Mouse (Mus musculus) kidney, adult 11 months (tissue): ENCODE measurements at regions not wholly inside any gene's neighbourhood (a gene's known extent, or its start where the extent isn't known, plus 50 kb on each side); places are given as distances from the start of the nearest gene placed in this dataset.

Experiments
- DNase-seq: peaks from one replicate; pipeline ENCODE4 v3.0.0; 2022

DNA sequence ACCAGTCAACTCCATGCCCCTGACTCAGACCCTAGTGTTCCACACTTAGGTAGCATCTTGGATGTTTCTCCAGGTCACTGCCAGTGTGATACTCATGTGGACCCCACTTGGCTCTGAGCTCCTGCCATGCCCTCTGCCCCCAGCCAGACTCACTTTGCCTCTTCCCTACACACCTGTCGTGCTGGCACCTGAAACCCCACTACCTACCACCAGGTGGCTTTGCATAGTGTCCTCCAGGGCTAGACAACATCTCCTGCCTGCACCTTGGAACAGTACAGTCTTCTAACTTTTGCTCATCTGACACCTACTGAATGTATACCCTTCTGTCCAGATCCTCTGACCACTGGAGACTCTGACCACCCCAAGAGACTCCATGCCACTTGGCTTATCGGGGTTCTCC, 80.6 kb downstream of the Fam53a start:
- no peak for DNase-seq

- peak; percentile 17 for DNase-seq
These were observed 86.1 kb downstream of the Fam53a start for GRCm38 (mm10) chr5:33543372-33543771.

- DNase-seq = no peak
These were observed 86.8 kb downstream of the Fam53a start for GRCm38 (mm10) chr5:33542643-33543042.

GRCm38 (mm10) chr5:33542000-33542554, 87.4 kb downstream of the Fam53a start:
- no peak for DNase-seq

GRCm38 (mm10) chr5:33540259-33540658, 89.2 kb downstream of the Fam53a start:
- no peak for DNase-seq

- DNase-seq = no peak
These were observed 92.0 kb downstream of the Fam53a start for GRCm38 (mm10) chr5:33537429-33537828.

DNA sequence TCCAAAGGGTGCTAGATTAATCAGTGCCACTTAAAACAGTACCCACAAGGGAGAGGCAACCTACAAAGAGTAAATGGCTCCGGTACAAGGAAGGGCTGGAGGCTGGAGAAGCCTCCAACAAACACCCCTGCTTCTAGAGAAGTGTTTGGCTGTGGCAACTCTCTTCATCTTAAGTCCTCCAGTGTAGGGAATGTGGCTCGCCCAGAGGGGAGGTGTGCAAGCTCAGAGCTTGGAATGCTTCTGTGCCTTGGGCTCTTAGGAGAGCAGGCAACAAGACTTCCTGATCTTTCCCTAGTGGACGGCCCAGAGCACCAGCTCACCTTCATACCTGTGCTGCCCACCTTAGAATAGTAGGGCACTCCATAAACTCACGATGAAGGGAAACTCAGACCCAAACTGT, 92.4 kb downstream of the Fam53a start:
- DNase-seq = no peak

GRCm38 (mm10) chr5:33536261-33536660, 93.2 kb downstream of the Fam53a start:
- no peak for DNase-seq

DNA sequence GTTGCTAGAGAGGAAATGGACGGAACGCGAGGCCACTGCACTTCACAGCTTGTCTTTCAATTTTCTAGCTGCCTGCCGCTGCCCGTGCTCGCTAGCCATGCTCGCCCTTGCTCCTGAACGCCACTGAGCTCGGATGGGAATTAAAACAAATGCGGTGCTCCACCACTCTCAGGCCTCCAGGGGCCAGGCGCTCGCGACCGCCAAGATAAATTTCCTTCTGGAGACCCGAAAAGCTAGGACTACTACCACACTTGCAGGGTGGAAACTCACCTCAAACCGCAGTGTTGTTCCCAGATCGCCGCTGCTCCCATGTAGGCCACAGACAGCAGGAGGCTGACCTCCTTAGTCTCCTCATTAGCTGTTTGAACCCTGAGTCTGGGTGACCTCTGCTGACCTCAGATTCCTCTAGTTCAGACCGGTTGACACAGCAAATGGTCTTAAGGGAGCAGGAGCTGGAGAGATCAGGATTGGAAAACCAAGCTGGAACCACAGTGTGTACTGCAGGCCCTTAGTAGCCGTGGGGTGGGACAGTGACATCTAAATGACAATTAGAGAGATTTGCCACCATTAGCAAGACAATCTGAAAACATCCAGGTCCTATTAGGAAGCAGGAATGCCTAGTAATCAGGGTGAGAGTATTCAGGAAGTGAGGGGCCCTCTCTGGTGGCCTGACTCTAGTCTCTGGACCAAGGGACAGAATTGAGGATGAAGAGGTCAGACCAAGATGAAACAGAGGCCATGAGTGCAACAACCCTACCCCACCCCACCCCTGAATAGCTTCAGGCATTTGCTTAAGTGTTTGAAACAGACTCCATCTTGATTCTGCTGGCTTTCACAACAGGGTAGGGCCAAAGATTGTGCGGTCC, 94.1 kb downstream of the Fam53a start:
- no peak for DNase-seq

GRCm38 (mm10) chr5:33534345-33534744, 95.1 kb downstream of the Fam53a start:
- DNase-seq = no peak

- no peak for DNase-seq
These were observed 96.2 kb downstream of the Fam53a start for GRCm38 (mm10) chr5:33533185-33533584.

DNA sequence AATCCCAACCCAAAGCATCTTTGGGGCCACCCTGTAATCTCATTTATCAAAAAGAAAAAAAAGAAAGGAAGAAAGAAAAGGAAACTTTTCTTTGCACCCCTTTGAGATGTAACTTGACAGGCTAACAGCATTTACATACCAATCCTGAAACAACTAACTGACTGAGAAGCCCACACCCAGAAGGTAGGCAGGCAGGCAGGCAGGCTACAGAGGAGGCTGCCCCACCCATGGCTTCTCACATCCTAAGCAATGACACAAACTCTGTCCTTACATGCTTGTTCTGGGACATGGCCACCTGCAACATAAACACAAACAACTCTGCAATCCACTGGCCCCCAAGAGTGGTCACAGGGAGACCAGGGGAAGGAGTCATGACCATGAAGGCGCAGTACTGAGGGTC, 97.5 kb upstream of the Nkx1-1 start:
- no peak for DNase-seq

DNA sequence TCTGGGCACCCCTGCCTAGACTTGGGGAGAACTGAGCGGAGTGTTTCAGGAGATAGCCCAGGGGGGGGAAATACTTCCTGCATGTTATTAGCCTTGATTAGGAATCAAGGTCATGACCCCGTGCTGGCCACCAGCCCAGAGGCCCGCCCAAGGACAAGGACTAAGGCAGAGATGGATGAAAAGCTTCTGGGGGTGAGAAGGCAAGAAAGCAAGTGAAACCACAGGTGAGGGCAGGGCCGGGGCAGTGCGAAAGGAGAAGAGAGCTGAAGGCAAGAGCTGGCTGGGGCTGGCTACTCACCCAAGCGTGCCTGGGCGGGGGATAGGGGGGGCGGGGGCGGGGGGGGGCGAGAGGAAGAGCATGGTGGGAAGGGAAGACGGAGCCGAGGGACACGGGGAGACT, 96.0 kb upstream of the Nkx1-1 start:
- no peak for DNase-seq

- no peak for DNase-seq
These were observed 95.3 kb upstream of the Nkx1-1 start for GRCm38 (mm10) chr5:33528971-33529670.

GRCm38 (mm10) chr5:33527750-33528149, 94.0 kb upstream of the Nkx1-1 start:
- no peak for DNase-seq

DNA sequence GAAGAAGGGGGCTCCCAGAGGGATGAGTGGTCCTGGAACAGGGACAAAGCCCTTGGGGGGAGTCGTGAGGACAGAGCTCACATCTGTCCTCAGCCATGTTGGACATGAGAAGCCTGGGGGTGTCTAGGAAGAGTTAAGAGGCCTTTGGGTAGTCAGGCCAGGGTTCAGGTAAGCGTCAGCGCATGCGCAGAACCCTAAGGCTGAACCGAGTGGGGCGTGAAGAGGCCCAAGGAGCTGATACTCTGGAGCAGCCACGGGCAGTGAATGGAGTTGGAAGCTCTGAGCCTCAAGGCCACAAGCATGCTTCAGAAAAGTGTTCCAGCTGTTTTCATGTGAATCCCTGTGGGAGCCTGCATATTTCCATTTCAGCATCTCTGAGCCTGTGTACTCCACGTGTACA, 93.5 kb upstream of the Nkx1-1 start:
- no peak for DNase-seq

- DNase-seq = no peak
These were observed 88.4 kb upstream of the Nkx1-1 start for GRCm38 (mm10) chr5:33521951-33522742.

DNA sequence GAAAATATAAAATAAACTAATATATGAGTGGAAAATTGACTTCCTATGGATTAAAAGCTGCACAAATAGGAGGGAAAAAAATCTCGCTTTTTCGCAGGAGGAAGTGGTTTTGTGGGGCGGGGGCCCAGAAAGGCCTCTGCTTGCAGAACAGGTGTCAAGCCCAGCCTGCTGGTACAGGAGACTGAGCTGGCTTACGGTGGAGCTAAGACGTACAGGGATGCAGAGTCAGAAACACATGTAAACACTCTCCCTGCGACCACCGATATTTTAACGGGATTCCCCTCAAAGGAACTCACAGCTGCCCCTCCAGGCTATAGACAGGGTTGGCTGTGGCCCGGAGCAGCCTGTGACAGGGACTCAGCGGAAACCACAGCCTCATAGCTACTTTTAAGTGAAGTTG, 87.1 kb upstream of the Nkx1-1 start:
- no peak for DNase-seq

DNA sequence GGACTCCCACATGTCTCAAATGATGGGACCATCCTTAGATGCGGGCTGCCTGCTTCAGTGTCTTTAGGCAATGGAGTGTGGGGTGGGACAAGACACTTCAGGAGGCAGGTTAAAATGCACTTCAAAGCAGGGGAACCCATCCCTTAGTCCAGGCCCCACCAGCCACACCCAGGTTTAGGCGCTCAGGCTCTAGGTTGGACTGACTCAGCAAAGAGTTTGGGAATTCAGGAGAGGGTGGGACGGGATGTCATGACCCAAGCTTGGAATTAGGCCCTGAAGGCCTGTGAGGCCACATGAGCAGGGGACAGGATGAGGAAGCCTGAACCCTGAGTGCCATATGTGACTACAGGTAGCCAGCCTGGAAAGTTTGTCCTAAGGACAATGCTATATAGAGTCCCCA, 85.6 kb upstream of the Nkx1-1 start:
- no peak for DNase-seq

DNA sequence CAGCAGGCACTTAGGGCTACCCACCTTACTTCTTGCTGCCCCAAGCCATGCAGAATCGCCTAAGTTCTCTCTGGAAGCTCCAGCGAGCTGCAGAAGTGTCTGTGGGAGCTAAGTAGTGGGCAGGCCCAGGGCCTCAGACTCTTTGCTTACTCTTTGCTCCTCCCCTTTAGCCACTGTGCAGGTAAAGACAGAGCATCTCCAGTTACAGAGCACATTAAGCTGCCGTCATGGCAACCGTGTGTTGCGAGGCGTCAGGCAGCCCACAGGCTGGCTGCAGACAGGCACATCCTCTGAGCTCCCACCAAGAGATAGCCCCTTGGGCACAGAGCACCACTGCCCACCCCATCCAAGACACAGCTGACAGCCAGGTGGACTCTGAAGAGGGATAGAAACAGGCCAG, 85.1 kb upstream of the Nkx1-1 start:
- no peak for DNase-seq

GRCm38 (mm10) chr5:33517625-33518024, 83.8 kb upstream of the Nkx1-1 start:
- no peak for DNase-seq

DNA sequence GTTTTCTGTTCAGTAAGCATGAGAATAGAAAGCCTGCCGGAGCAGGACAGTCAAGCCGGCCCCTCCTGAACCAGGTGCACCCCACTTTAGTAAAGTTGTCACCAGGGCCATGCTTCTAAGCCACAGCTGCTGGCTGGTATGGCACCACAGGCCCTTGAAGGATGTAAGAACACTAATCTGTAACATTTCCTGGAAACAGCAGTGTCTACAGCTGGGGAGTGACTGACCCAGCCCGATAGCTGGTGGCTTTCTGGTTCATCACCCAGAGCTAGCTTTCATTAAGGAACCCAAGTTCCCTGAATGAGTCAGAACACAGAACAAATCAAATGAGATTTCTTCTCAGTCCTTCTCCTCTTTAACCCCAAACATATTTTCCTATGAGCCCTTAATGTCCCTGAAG, 82.4 kb upstream of the Nkx1-1 start:
- no peak for DNase-seq

GRCm38 (mm10) chr5:33512253-33512884, 78.6 kb upstream of the Nkx1-1 start:
- DNase-seq = no peak
